Mouse (Mus musculus): ENCODE measurements around the gene Higd1b. TPM values are rescaled to one million over a fixed set of nuclear protein-coding genes. Genes with fewer than 3 reads are reported as not detected.

Gene Higd1b
- polyA plus RNA-seq, 1 experiment from 2014 or later, result 5.4 TPM

DNA sequence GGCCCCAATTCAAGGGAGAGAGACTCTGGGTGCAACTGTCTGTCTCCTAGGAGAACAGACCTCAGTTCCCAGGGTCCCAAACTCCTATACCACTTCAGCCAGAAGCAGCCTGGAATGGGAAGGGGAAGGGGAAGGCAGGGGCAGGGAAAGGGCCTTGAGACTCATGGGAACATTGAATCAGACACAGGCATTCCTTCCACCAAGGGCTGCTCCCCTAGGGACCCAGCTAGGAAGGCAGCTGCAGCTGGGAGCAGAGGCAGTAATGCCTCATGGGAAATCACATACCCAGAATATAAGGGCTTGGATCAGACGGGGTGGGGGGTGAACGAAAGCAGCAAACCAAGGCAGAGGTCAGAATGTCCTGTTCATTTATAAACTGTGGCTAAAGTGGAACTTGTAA is 2.5 kb downstream of the Higd1b start:
- H3K4me2 ChIP-seq, result no peak overlapping the region
- DNase-seq (no peak), ATAC-seq (ENCODE audit: insufficient read depth) (no peak)
- H3K4me3 ChIP-seq (ENCODE audit: low read depth, low read length), result no peak overlapping the region
- no peaks in the 10 kb centered on the region for H3K27me3 ChIP-seq (ENCODE audit: insufficient read depth, low read length)
- H3K9ac ChIP-seq, result no peak overlapping the region
- 74% methylated on average over 2 of the region's 2 CpGs for WGBS
- no peaks in the 10 kb centered on the region for H3K4me1 ChIP-seq (ENCODE audit: insufficient read depth)
- H3K36me3 ChIP-seq (ENCODE audit: insufficient read depth), result peaks cover 71% of the 10 kb centered on the region
- no peak for TF ChIP-seq CTCF (IDR thresholded peaks at IDR 0.05; ENCODE audit: low read depth)
- H3K9me3 ChIP-seq (ENCODE audit: low read depth, low read length), result no peaks in the 10 kb centered on the region
- H3K27ac ChIP-seq (ENCODE audit: low read depth), result no peak overlapping the region

DNA sequence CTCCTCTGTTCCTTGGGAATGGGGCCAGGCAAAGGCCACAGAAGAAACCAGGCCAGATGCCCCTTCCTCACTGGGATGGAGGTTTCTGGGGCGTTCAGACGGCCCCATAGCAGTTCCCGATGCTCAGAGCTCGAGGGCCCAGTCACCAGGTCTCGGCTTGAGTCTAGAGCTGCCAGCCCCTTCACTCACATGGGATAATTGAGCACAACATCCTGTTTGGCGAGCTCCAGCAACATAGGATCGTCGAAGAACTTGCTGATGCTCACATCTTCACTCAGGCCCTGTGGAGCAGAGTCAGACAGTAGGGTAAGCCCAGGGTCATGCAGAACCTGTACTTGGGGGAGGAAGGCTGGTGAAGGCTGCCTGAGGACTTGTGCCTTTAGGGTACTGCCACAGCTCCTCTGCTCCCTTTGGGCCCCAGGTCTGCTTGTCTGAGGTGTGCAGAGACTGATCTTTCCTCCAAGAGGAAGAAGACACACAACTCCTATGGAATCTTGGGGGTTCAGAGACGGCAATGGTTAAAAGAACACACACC is 3.0 kb downstream of the Higd1b start:
- Histone ChIP-seq H3K27me3 (ENCODE audit: insufficient read depth, low read length) (no peaks in the 10 kb centered on the region), H3K9ac (no peak overlapping the region), H3K4me2 (no peak overlapping the region), H3K4me3 (ENCODE audit: low read depth, low read length) (no peak overlapping the region), H3K4me1 (ENCODE audit: insufficient read depth) (no peaks in the 10 kb centered on the region), H3K9me3 (ENCODE audit: low read depth, low read length) (no peaks in the 10 kb centered on the region), H3K27ac (ENCODE audit: low read depth) (no peak overlapping the region), H3K36me3 (ENCODE audit: insufficient read depth) (peaks cover 76% of the 10 kb centered on the region)
- no peak for DNase-seq
- TF ChIP-seq CTCF (IDR thresholded peaks at IDR 0.05; ENCODE audit: low read depth), result no peak
- ATAC-seq (ENCODE audit: insufficient read depth), result no peak
- 84% methylated on average over 9 of the region's 9 CpGs for WGBS

DNA sequence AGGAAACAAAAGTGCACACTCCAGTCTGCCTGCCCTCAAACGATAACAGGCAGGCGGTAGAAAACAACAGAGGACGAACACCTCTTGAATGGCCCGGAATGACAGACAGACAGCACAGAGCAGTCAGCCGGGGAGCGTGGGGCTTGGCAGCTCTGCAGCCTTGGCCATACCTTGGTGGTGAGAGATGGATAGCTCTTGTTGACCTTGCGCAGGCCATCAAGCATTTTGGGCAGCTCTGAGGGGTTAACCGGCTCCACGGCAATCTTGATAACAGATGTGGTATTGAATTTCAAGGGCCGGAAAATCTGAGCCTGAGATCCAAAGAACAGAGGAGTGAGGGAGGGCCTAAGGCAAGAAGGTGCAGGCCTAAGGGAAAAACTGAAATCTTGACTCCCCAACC is 10.3 kb downstream of the Higd1b start:
- Histone ChIP-seq H3K4me1 (ENCODE audit: insufficient read depth) (no peaks in the 10 kb centered on the region), H3K27me3 (ENCODE audit: insufficient read depth, low read length) (no peaks in the 10 kb centered on the region), H3K9ac (no peak overlapping the region), H3K4me3 (ENCODE audit: low read depth, low read length) (no peak overlapping the region), H3K36me3 (ENCODE audit: insufficient read depth) (peaks cover 98% of the 10 kb centered on the region), H3K9me3 (ENCODE audit: low read depth, low read length) (no peaks in the 10 kb centered on the region), H3K4me2 (no peak overlapping the region), H3K27ac (ENCODE audit: low read depth) (no peak overlapping the region)
- WGBS, result 48% methylated on average over 10 of the region's 10 CpGs
- no peak for TF ChIP-seq CTCF (IDR thresholded peaks at IDR 0.05; ENCODE audit: low read depth)
- ATAC-seq (ENCODE audit: insufficient read depth) (no peak), DNase-seq (no peak)

DNA sequence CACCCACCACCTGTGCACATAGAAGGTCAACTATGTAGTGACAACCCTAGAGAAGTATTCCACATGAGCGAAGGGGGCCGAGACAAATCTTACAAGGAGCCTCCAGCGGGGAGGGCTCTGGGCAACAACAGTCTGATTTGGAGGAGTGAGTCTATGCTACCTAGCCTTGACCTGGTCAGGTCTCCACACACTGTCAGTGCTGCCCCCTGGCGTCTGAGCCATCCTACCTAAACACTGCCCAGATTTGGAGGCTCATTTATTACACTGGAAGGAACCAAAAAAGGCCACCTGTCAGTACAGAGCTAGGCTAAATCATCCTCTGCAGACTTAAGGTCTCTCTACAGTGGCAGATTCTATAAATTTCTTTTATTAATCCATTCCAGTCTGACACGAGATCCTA is 16.2 kb downstream of the Higd1b start:
- peaks cover 87% of the 10 kb centered on the region for H3K36me3 ChIP-seq (ENCODE audit: insufficient read depth)

DNA sequence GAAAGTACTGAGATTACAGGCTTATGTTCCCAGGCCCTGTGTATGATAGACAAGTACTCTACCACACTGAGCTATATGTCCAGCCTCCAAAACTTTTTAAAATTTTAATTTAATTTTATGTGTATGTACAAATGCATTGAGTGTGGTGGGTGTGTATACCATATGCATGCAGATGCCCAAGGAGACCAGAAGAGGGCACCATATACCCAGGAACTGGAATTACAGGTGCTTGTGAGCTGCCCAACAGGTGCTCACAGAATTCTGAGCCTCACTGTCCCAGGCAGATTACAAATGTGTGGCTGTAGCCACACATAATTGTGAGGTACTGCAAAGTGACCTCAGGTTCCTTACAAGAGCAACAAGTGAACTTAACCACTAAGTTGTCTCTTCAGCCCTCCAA is 18.1 kb downstream of the Higd1b start:
- H3K9ac ChIP-seq, result no peak overlapping the region
- H3K4me2 ChIP-seq, result no peak overlapping the region
- H3K9me3 ChIP-seq (ENCODE audit: low read depth, low read length), result no peaks in the 10 kb centered on the region
- H3K4me3 ChIP-seq (ENCODE audit: low read depth, low read length), result no peak overlapping the region
- ATAC-seq (ENCODE audit: insufficient read depth) (no peak), DNase-seq (peak; percentile 35)
- H3K27me3 ChIP-seq (ENCODE audit: insufficient read depth, low read length), result no peaks in the 10 kb centered on the region
- peaks cover 87% of the 10 kb centered on the region for H3K36me3 ChIP-seq (ENCODE audit: insufficient read depth)
- no peaks in the 10 kb centered on the region for H3K4me1 ChIP-seq (ENCODE audit: insufficient read depth)
- TF ChIP-seq CTCF (IDR thresholded peaks at IDR 0.05; ENCODE audit: low read depth), result peak; percentile 42
- H3K27ac ChIP-seq (ENCODE audit: low read depth), result no peak overlapping the region

More for the DNA sequence above, 16.2 kb downstream of the Higd1b start:
- H3K4me1 ChIP-seq (ENCODE audit: insufficient read depth), result no peaks in the 10 kb centered on the region
- no peak overlapping the region for H3K27ac ChIP-seq (ENCODE audit: low read depth)
- H3K9me3 ChIP-seq (ENCODE audit: low read depth, low read length), result no peaks in the 10 kb centered on the region
- WGBS, result 61% methylated on average over 5 of the region's 5 CpGs
- H3K9ac ChIP-seq, result no peak overlapping the region
- H3K4me2 ChIP-seq, result no peak overlapping the region
- ATAC-seq (ENCODE audit: insufficient read depth) (peak; percentile 44; the same call in 1 of the 2 replicates), DNase-seq (peak; percentile 78)
- H3K27me3 ChIP-seq (ENCODE audit: insufficient read depth, low read length), result no peaks in the 10 kb centered on the region
- no peak overlapping the region for H3K4me3 ChIP-seq (ENCODE audit: low read depth, low read length)
- TF ChIP-seq CTCF (IDR thresholded peaks at IDR 0.05; ENCODE audit: low read depth), result peak; percentile 73

DNA sequence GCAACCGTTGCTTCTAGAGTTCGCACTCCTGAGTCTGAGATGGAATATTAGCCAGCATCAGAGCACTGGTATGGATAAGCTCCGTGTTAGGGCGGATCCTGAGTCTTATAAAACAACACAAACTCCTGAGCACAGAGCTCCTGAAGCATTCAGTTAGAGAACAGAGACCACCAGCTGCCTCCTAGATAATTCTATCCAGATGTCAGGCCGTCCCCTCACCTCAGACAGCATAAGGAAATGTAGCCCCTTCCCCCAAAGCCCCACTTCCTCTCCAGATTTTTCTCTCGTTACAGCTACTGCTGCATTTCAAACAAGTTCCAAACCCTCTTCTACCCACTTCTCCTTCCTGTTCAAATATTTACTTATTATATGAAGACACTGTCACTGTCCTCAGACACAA is 20.3 kb downstream of the Higd1b start:
- no peak overlapping the region for H3K9ac ChIP-seq
- no peak overlapping the region for H3K4me3 ChIP-seq (ENCODE audit: low read depth, low read length)
- peaks cover 87% of the 10 kb centered on the region for H3K36me3 ChIP-seq (ENCODE audit: insufficient read depth)
- 71% methylated on average over 6 of the region's 6 CpGs for WGBS
- H3K27ac ChIP-seq (ENCODE audit: low read depth), result no peak overlapping the region
- DNase-seq (no peak), ATAC-seq (ENCODE audit: insufficient read depth) (no peak)
- no peaks in the 10 kb centered on the region for H3K27me3 ChIP-seq (ENCODE audit: insufficient read depth, low read length)
- no peaks in the 10 kb centered on the region for H3K9me3 ChIP-seq (ENCODE audit: low read depth, low read length)
- H3K4me2 ChIP-seq, result no peak overlapping the region
- H3K4me1 ChIP-seq (ENCODE audit: insufficient read depth), result no peaks in the 10 kb centered on the region
- TF ChIP-seq CTCF (IDR thresholded peaks at IDR 0.05; ENCODE audit: low read depth), result no peak

DNA sequence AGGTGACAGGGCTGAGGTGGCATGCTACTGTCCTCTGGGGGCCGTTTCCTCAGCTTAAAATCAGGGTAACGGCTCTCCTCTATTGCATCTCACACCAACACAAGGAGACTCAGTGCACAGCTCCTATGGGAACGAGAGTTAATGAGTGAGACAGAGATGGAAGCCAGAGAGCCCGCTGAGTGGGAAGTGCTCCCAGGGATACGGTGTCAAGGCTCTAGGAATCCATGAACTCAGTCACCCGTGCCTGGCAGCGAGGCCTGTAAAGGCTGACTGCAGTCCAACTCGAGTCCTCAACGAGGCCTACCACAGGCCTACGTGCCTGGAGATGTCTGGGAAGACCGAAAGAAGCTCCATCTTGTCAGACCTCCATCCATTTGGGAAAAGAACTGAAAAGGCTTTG is 23.3 kb downstream of the Higd1b start:
- H3K9me3 ChIP-seq (ENCODE audit: low read depth, low read length), result no peaks in the 10 kb centered on the region
- H3K4me2 ChIP-seq, result no peak overlapping the region
- H3K9ac ChIP-seq, result no peak overlapping the region
- peaks cover 88% of the 10 kb centered on the region for H3K36me3 ChIP-seq (ENCODE audit: insufficient read depth)
- ATAC-seq (ENCODE audit: insufficient read depth) (no peak), DNase-seq (no peak)
- no peaks in the 10 kb centered on the region for H3K27me3 ChIP-seq (ENCODE audit: insufficient read depth, low read length)
- no peak overlapping the region for H3K27ac ChIP-seq (ENCODE audit: low read depth)
- no peaks in the 10 kb centered on the region for H3K4me1 ChIP-seq (ENCODE audit: insufficient read depth)
- no peak overlapping the region for H3K4me3 ChIP-seq (ENCODE audit: low read depth, low read length)
- TF ChIP-seq CTCF (IDR thresholded peaks at IDR 0.05; ENCODE audit: low read depth), result no peak
- WGBS, result 91% methylated on average over 11 of the region's 11 CpGs

DNA sequence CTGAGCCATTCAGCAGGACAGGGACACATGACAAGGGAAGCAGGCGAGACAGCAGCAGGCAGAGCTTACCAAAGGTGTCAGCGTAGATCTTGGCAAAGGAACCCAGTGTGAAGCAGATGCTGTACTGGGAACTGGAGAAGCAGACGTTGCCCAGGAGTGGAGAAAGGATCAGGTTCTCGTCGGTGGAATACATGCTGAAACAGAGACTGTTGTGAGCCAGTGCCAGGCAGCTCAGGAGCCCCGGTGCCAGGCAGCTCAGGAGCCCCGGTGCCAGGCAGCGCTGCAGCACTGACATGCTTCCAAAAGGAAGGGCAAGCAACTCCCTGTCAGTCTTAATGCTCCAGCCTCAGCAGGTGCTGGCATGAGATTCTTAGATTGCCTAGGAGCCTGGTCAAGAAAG is 24.3 kb downstream of the Higd1b start:
- Histone ChIP-seq H3K9ac (no peak overlapping the region), H3K27me3 (ENCODE audit: insufficient read depth, low read length) (no peaks in the 10 kb centered on the region), H3K4me1 (ENCODE audit: insufficient read depth) (no peaks in the 10 kb centered on the region), H3K27ac (ENCODE audit: low read depth) (no peak overlapping the region), H3K4me3 (ENCODE audit: low read depth, low read length) (no peak overlapping the region), H3K9me3 (ENCODE audit: low read depth, low read length) (no peaks in the 10 kb centered on the region), H3K36me3 (ENCODE audit: insufficient read depth) (peaks cover 87% of the 10 kb centered on the region), H3K4me2 (no peak overlapping the region)
- no peak for ATAC-seq (ENCODE audit: insufficient read depth)
- 87% methylated on average over 8 of the region's 8 CpGs for WGBS
- no peak for TF ChIP-seq CTCF (IDR thresholded peaks at IDR 0.05; ENCODE audit: low read depth)
- DNase-seq, result no peak
